Mouse (Mus musculus) T-helper 2 cell (primary cell): ENCODE data around the gene Fcgr3.

ENCODE experiments used
- in situ Hi-C: fragments of 300-600 bp; cut with MboI, MseI; formaldehyde crosslinking; loops from one replicate; pipeline ENCODE4 v1.15.1; 2025; ENCODE audit warnings: high pct_unique_total_duplicates

The Fcgr3 gene

GRCm38 (mm10) chr1:171057253-171057652 lies 7.5 kb downstream of the Fcgr3 start:
- in situ Hi-C loops: no loop called here

DNA sequence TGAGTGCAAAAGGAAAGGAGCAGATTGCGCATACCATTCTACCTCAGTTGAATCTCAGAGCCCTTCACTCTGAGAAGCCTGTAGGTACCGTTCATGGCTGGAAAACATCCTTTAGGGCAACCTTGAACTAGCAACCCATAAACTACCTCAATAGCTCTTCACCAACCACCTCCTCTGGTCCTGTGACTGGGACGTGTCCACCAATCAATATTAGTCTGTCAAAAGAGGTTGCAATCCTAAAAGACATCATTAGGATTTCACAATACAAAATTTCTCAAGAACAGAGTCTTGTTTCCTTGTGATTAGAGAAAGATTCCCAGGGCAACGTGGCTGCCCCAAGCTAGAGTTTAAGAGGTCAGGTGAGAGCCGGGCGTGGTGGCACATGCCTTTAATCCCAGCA lies 11.4 kb downstream of the Fcgr3 start:
- in situ Hi-C loops: no loop called here

DNA sequence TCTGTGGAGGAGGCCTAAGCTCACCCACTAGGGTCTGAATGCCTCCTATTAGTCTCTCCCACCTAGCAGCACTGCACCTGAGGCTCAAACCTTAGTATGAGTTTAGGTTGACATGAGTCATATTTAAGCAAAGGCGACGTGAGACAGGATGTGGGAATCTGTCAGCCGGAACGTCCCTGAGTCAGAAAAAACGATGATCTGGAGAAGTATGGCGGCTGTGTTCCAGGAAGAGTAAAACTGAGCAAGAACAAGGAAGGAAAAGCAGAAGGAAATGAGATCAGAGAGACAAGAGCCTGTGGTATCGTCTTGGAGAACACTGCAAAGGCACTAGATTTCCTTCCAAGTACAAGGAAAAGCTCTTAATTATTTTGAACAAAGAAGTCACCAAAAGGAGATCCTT lies 14.0 kb downstream of the Fcgr3 start:
- in situ Hi-C loops: no loop called here

DNA sequence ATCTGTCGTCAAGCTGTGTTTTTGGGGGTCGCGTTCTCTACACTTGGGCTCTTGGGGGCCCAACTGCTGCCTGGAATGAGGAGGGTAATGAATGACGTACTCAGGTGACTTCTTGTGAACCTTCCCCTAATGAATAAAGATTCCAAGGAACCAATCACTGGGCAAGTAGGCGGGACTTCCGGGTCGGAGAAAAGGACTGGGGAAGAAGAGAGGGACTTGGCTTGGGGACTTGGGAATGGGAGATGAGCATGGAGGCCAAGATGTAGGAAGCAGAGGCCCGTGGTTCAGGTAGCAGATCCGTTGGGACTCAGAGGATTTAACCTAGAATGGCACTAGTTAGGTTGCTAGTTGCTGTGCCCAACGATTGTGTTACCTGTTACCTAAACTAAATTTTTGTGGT lies 15.5 kb downstream of the Fcgr3 start:
- in situ Hi-C loops: no loop called here

DNA sequence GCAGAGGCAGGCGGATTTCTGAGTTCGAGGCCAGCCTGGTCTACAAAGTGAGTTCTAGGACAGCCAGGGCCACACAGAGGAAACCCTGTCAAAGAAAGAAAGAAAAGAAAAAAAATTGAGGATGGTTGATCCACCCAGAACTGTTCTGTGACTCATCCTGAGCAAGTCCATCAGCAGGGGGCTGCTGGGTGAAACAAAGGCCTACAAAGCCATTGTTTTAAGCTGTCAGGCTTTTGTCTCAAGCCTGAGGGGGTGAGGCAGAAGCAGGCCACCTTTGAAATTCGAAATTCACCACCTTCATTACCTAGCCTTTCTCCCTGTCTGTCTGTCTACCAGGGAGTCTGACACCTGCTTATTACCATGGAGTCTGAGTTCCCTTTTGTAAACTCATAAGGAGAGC lies 18.2 kb downstream of the Fcgr3 start:
- in situ Hi-C loops: no loop called here

DNA sequence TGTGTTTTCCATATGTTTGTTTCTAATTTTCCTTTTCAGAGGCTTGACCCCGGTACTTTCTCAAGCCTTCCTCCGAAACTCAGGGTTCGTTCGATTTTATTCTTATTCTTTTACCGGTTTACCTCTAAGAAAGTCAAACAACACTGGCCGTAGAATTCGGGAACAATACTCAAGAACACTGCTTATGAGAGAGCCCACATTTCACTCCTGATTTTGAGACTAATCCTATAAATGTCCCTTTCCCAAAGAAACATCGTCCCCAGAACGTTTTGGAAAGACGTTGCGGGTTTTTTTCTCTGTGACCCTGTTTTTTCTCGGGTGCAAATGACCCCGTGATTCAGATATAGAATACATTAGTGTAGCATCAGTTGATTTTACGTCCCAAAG lies 19.7 kb downstream of the Fcgr3 start:
- in situ Hi-C loops: no loop called here

GRCm38 (mm10) chr1:171044365-171045078 lies 20.2 kb downstream of the Fcgr3 start:
- in situ Hi-C loops: no loop called here

GRCm38 (mm10) chr1:171043594-171044153 lies 21.1 kb downstream of the Fcgr3 start:
- in situ Hi-C loops: no loop called here

DNA sequence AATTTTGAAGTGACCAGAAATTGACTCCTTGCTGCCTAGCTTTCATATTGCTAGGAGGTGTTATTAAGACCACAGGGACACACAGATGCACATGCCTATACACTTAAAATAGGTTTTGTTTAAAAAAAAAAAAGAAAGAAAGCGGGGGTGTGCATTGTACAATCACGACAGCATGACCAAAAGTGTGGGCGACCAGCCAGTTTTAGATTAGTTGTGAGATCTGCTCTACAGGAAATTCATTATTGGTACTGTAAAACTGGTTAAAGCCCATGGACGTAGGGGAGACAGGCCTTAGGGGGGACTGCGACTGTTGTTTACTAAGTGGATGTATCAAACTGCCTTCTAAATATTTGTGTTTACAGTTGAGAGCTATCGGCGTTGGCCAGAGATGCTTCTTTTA lies 24.9 kb downstream of the Fcgr3 start:
- in situ Hi-C loops: no loop called here

DNA sequence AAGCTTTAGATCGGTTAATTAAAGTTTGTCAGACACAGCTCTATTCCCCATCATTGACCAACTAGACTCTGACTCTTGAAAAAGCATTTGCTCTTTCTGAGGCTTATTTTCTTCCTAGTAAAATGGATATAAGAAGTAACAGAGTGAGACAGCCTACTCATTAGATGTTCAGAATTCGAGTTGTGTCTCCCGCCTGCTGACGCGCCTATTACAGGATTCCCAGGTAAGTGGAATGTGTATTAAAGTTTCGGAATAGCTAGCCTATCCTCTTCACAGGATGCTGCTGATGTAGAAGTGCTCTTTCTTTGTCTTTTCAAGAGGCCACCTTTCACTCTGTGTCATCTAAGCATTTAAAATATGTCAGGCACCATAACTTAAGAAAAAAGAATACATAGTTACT lies 25.6 kb downstream of the Fcgr3 start:
- in situ Hi-C loops: no loop called here

- in situ Hi-C loops: no loop called here
Observed at GRCm38 (mm10) chr1:171037861-171038721, 26.6 kb downstream of the Fcgr3 start.

- in situ Hi-C loops: no loop called here
Observed at GRCm38 (mm10) chr1:171036550-171037324, 28.0 kb downstream of the Fcgr3 start.

DNA sequence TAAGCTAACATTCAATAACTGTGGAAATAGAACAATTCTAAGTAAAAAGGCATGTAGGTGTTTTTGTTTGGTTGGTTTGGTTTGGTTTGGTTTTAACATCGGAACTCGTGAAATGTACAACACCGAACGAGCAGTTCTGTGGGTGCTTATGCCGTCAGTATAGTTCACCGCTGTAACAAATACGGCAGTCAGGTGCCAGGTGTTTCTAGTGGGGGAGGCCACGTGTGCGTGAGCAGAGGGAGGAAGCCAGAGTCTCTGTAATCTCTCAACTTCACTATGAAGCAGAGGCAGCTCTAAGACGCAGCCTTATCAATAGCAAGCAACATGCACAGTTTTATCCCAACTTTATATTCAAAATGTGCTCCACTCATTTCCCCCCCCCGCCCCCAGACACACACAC lies 29.1 kb downstream of the Fcgr3 start:
- in situ Hi-C loops: no loop called here

- in situ Hi-C loops: loop anchor here (5.0 kb wide), 1 partner anchor 33 kb away; no protein-coding TSS in a partner anchor
Observed at GRCm38 (mm10) chr1:171034201-171034600, 30.5 kb downstream of the Fcgr3 start.

- in situ Hi-C loops: loop anchor here (5.0 kb wide), 1 partner anchor 34 kb away; no protein-coding TSS in a partner anchor
Observed at GRCm38 (mm10) chr1:171033756-171034155, 31.0 kb downstream of the Fcgr3 start.

- in situ Hi-C loops: loop anchor here (5.0 kb wide), 1 partner anchor 34 kb away; no protein-coding TSS in a partner anchor
Observed at GRCm38 (mm10) chr1:171033196-171033595, 31.5 kb downstream of the Fcgr3 start.

GRCm38 (mm10) chr1:171032691-171033090 lies 32.0 kb downstream of the Fcgr3 start:
- in situ Hi-C loops: loop anchor here (5.0 kb wide), 1 partner anchor 35 kb away; no protein-coding TSS in a partner anchor

DNA sequence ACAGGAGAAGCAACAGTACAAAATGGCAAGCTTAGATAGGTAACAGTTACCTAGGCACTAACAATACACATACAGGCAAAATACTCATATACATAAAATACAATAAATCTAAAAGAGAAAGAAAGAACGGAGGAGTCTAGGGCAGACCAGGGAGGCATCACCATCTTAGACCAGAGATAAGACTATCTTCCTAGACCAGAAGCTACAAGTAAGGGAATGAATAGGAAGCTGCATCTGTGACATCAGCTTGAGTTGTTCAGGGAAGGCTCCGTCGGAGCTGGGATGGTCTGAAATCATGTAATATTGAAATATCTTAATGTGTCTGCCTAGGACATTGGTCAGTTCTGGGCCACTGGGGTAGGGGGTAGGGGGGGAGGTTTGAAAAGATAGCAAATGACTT lies 33.0 kb downstream of the Fcgr3 start:
- in situ Hi-C loops: loop anchor here (5.0 kb wide), 1 partner anchor 36 kb away; no protein-coding TSS in a partner anchor

GRCm38 (mm10) chr1:171019311-171019950 lies 45.3 kb downstream of the Fcgr3 start:
- in situ Hi-C loops: no loop called here

DNA sequence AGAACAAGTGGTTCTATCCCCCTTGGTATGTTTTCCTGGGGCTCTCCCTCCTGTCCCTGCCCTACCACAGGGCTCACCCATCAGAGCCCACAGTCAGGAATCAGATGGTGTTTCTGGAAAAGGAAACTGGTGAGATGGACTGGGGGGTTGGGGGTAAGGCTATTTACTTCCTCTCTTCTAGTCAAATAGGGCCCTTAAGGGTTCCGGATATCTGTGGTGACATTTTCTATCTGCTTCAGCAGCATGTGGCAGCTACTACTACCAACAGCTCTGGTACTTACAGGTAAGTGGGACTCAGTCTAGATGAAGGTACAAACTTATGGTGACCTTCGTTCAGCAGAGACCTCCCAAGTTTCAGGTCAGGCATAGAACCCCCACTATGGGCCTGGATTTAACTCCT lies 46.0 kb downstream of the Fcgr3 start, which contains the start of gene Fcgr4:
Gene Fcgr4 (plus strand): TSS at position 184 of the 400 bp plus-strand sequence.
- in situ Hi-C loops: no loop called here
